Mouse (Mus musculus): ENCODE data around the gene Fam129c.

Fam129c gene

DNA sequence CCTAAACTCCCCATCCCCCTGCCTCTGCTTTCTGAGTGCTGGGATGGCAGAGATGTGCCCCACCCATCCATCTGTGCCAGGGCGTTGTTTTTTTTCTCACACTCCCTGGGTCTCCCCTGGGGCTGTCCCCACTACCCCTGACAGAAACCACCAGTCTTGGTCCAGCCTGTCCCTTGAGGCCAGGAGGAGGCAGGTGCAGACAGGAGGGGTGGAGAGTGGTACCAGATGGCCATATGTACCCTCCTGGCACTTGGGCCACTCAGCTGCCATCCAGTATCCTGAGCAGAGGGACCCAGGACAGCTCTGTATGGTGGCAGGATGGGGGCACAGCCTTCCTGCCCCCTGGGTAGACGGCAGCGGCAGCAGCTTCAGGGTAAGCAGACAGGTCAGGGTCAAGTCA is at the start of gene Fam129c:
Gene Fam129c, plus strand, starts transcription at position 198 of the 400 bp plus-strand sequence.
- no peak for DNase-seq (ENCODE audit: low spot score)

DNA sequence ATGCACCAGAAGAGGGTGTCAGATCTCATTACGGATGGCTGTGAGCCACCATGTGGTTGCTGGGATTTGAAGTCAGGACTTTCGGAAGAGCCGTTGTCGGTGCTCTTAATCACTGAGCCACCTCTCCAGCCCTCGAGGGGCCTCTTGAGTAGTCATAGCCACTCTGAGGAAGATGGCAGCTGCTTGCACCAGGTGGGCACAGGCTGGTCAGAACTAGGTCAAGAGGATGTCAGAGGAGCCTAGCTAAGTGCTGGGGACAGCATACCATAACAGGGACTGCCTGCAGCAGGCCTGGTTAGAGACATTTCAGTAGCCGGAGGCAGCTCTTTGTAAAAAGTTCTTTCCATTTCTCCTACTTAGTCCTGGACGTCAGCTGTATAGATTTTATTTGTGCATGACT is 46.7 kb upstream of the Fam129c start:
- no peak for DNase-seq (ENCODE audit: low spot score)

DNA sequence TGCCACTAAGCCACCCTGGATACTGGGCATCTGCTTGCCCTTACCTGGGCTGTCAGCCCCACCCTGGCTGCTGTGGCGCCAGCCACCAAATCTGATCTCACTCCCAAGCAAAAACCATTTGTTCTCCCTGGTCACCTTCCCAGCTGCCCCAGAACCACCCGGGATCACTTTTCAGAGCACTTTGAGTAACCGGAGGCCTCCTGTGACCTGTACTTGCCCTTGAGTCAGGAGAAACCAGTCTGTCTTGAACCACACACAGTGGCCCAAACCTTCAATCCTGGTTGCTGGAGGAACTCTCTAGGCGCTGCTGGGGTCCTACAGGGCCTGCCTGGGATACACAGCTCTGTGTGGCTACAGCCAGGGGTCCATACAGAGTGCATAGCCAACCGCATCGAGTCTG is 44.7 kb upstream of the Fam129c start:
- no peak for DNase-seq (ENCODE audit: low spot score)

DNA sequence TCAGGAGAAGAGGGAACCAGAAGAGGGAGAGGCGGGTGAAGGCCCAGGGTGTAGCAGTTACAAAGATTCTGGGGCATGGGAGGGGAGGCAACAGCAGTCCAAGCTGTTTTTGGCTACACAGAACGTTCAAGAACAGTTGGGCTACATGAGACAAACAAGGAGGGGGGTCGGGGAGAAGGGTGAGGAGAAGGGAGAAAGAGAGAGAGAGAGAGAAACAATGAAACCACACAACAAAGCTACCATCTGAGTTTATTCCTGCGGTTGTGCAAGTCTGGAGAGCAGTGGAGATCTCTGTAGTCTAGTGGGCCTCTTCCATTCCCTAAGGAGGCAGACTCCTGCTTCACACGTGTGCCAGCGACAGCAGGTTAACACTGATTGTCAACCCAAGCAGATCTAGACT is 43.4 kb upstream of the Fam129c start:
- no peak for DNase-seq (ENCODE audit: low spot score)

DNA sequence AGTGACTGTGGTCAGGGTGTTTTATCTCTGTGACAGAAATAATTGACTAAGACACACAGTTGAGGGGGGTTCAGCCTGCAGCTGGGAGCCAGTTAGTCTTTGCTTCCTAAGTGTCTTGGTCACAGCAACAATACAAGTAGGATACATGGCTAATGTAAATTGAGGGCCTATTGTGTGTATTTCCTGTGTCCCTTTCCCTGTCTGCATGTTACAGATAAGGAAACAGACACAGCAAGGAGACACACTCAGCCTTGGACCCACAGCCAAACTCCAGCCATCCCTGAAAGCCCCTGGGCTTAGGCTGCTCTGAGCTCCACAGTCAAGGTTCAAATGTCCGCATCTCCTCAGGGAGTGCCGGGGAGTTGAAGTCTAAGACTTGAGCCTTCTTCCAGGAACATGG is 42.8 kb upstream of the Fam129c start:
- DNase-seq (ENCODE audit: low spot score): no peak

DNA sequence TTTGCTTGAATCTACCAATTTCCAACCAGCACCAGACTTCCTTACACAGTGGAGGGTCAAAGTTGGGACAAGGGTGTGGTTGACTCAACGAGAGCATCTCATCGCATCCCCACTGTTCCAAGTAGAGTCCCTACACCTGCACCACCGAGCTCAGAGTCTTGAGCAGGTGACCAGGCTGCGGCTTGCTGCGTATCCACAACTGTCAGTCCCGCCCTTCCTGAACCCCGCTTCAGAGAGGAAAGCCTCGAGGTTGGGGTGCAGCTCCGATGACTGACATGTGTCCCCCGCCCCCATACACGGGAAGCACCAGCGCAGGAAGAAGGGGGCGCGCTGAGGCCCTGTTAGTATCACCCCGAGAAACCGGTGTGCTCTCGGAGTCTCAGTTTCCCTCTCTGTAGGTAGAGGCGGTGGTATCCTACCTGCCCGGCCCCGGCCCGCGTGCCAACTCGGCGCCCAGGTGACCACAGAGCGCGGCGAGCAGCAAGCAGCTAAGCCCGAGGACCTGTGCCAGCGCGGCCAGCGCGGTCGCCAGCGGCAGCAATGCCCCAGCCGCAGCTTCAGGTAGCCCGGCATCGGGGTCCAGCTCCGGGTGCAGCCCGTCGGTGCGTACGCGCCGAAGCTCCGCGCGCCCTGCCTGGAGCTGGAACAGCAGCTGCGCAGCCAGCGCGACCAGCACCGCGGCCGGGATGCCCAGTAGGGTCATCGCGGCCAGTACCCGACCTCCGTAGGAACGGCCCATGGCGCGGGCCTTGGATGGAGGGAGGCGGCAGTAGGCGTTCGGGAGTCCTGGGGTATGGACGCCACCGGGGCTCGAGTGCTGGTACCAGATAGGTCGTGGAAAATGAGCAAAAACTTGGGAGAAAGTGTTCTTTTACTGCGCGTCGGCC is 39.1 kb upstream of the Fam129c start, which contains the start of gene Tmem221:
Gene Tmem221, minus strand, starts transcription at position 801 of the 887 bp plus-strand sequence.
- no peak for DNase-seq (ENCODE audit: low spot score)

DNA sequence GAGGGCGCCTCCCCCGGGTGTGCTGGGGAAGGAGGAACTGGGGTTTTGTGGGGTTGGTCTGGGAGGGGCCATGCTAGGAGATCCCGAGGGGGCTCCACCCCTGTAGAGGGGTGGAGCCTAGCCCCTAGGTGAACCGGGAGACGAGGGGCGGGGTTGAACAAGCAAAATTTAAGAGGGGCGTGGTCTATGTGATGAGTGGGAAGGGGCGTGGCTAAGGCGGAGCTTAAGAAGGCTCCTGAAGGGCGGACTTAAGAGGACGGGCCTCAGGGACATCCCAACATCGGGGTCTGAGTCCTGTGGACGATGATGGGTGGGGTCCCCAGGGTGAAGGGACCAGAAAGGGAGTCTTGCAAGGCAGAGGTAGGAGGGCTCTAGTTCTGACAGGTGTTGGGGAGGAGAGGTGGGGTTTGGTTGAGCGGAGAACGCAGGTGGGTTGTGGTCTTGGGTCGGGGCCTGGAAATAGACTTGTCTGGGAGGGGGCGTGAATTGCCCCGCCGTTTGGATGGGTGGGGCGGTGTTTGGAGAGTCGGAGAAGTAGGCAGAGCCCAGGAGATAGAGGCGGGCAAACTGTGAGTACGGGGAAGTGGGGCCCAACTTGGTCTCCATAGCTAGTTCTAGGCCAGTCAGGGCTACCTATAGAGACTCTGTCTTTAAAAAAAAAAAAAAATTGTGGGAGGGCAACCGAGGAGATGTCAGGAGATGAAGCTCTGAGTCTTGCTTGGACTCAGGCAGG is 38.3 kb upstream of the Fam129c start:
- DNase-seq (ENCODE audit: low spot score): no peak

DNA sequence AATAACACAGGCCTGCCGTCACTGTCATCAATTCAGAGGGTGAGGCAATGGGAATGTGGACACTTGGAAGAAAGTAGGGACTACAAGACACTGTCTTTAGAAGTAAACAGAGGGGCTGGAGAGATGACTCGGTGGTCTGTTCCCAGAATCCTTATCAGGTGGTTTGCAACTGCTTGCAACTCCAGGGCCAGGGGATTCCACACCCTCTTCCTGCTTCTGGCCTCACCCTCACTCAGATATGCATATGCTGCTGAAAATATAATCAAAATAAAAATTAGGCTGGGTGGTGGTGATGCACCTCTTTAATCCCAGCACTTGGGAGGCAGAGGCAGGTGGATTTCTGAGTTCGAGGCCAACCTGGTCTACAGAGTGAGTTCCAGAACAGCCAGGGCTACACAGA is 37.4 kb upstream of the Fam129c start:
- DNase-seq (ENCODE audit: low spot score): no peak

DNA sequence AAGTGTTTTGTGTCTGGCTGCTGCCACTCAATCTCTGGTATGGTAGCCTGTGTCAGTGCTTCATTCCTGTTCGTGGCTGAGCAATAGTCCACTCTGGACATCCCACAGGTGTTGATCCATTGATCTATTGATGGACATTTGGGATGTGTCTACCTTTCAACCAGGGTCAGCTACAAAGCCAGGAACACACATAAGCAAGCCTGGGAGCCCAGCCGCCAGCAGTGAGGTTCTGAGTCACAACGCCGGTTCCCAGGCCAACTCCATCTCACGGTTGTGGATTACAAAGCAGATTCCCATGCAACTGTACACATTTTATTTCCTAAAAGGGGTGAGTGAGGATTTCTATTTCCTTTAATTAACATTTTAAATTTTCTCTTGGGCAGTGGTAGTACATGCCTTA is 36.7 kb upstream of the Fam129c start:
- DNase-seq (ENCODE audit: low spot score): no peak

DNA sequence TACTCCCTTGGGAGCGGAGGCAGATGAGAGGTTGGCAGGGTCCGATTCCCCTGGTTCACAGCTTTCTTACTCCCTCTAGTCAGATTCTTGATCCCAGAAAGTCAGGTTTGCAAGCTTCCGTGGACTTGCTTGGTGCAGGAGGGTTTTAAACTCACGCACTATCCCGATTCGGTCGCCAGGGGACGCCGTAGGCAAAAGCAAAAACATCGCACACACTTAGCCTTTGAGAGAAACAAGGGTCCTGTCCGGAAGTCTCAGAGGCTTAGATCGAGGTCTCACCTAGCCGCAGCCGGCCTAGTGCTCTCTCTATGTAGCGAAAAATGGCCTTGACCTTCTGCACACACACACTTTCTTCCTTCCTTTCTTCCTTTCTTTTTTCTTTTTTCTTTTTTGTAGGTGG is 36.0 kb upstream of the Fam129c start:
- no peak for DNase-seq (ENCODE audit: low spot score)

DNA sequence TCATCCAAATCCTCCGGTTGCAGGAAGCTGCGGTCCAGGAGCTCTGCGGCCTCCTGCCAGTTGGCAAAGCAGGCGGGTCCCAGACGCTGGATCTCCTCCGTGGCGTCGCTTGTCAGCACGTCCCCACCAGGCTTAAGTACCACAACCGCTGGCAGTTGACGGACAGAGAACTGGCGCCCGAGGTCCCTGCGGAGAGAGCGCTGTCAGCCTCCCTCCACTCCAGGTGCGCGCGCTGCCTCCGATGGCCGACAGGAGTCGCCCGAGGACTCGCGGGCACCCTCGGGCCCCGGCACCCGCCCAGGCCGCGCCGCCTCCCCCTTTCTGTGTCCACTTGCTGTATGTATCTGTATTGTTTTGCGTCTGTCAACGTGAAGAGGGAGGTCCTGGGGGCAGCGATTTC is 34.7 kb upstream of the Fam129c start:
- peak; percentile 75 for DNase-seq (ENCODE audit: low spot score)

DNA sequence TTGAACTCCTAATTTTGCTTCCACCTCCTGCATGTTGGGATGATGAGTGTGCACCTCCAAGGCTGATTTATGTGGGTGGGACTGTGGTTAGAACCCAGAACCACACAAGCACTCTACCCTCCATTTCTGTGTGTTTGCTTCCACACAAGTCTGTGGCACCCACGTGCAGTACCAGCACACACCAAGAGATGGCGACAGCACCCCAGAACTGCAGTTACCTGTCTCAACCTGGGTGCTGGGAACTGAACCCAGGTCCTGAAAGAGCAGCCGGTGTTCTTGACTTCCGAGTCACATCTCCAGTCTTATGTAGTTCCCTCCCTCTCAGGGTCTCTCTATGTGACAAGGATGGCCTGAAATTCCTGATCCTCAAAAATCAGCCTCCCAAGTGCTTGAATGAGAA is 33.5 kb upstream of the Fam129c start:
- DNase-seq (ENCODE audit: low spot score): no peak

DNA sequence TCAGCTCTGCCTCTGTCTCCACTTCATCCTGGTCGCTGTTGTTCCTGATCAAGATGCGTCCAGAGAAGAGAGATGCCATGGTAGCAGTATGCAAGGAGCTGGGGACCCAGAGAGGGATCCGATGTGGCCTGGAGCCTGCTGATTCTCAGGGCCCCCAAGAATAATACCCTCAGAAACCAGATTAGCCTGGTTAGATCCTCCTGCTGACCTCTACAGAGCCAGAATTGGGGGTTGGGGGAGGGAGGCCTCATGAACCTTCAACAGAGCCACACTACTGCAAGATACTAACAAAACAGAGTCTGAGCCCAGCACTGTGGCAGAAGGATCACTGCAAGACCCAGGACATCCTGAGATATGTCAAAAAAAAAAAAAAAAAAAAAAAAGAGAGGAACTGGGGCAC is 30.9 kb upstream of the Fam129c start, which contains the start of gene Nxnl1:
Gene Nxnl1, minus strand, starts transcription at position 101 of the 400 bp plus-strand sequence.
- DNase-seq (ENCODE audit: low spot score): no peak

DNA sequence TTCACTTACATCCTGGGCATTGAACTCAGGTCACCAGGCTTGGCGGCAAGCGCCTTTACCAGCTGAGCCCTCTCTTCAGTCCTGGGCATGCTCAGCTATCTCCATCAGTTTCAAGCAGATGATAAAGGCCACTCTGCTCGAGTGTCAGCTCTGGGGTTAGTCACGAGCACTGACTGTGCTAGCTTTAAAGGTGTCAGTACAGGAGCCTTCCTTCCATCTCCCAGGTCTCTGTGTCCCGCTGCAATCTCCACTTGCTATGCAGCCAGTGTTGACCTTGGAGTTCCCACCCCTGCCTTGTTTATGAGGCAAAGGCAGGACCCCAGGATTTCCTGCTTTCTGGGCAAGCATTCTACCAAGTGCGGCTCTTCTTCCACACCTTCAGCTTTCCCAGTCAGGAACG is 29.9 kb upstream of the Fam129c start:
- no peak for DNase-seq (ENCODE audit: low spot score)

DNA sequence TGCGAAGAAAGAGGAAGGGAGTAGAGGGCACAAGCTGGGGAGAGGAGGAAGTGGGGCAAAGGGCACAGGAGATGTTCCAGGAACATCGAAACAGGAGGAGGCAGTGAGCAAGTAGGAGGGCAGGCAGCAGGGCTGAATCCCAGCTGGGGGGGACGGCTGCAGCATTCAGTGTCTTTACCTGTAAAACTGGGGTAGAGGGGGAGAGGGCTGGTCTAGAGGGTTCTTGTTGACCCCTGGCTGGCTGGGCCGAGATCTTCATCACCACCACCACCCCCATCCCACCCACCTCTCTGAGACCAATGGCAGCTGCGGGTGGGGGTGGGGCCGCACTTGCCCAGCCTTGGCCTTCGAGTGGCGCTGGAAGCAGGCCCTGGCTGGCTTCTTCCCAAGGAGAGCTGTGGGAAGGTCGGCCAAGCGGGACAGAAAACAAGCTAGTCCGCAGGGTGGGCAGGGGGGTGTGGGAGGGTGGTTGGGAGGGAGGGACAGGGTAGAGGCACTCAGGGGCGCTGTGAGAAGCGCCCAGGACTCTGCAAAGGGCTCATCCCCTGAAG is 29.0 kb upstream of the Fam129c start, which contains the start of gene Slc27a1:
Gene Slc27a1, plus strand, starts transcription at position 496 of the 551 bp plus-strand sequence.
- DNase-seq (ENCODE audit: low spot score): peak; percentile 54

DNA sequence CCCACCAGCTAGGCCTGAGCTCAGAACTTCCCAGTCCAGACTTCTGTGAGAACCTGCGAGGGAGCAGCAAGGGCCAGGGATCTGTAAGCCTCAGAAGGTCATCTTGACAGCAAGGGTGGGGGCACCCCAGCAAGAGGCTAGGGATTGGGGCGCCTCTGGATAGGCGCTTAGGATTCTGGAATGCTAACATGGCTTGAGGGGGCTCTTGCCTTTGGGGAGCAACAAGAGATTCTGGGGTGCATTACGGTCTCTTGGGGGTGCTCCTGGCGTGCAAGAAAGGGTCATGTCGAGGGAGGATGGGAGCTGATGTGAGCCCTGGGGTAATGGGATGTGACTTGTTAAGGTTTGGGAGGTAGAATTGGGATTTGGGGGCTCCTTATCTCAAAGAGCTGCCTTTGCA is 28.5 kb upstream of the Fam129c start:
- DNase-seq (ENCODE audit: low spot score): no peak

DNA sequence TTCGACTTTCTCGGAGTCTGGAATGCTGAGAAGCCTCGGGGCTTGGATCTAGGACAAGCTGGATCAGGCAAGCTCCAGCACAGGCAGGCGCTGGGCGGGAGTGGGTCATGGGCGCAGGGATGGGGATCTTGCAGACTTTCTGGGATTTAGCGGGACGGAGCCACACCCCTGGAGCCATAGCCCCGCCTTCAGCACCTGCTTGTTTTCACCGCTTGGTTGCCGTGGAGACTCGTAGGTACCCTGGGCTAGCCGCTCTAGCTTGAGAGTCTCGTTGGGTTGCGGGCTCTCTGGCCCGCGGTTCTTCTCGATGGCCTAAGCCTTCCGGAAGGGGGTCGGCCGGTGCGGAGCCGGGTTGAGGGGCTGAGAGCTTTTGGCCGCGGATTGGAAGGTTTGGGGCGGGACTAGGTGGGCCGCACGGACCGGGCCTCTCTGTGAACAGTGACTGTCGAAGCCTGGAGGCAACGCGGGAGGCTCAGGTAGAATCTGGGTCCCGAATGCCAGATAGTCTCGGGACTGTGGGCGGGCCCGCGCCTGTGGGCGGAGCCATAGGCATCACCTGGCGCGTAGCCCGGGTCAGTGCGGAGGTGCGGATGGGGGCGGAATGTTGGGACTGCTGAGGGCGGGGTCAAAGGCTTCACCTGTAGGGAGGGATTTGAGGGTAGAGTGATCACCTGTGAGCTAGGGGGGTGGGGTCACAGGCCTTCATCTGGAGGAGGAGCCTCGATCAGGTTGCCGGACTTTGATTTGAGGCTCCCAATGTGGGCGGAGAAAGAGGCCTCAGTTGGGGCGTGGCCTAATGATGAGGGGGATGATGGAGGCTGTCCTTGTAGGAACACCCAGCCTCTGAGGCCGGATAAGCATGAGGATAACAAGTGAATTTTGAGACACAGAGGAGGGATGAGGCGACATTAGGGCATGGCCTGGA is 27.8 kb upstream of the Fam129c start:
- peak; percentile 83 for DNase-seq (ENCODE audit: low spot score)

DNA sequence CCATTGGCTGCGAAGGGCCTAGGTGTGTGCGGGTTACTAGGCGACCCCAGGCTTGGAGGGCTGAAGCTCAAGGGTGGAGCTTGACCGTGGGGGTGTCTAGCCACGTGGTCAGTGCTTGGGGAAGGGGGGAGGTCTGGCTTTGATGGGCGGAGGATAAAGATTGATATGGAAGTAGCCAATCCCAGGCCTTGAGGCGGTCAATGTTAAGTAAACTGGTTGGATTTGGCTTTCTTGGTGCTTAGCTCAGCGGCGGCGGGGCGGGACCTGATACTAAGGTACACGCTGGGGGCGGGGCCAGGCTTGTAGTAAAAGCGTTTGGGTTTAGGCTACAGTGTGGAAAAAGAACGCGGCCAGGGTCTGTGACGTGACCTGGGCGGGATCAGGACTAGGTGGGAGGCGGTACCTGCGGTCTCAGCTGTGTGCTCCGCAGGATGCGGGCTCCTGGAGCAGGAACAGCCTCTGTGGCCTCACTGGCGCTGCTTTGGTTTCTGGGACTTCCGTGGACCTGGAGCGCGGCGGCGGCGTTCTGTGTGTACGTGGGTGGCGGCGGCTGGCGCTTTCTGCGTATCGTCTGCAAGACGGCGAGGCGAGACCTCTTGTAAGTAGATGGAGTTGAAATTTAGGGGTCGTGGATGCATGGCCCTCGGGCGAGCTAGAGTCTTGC is 27.0 kb upstream of the Fam129c start:
- peak; percentile 78 for DNase-seq (ENCODE audit: low spot score)

DNA sequence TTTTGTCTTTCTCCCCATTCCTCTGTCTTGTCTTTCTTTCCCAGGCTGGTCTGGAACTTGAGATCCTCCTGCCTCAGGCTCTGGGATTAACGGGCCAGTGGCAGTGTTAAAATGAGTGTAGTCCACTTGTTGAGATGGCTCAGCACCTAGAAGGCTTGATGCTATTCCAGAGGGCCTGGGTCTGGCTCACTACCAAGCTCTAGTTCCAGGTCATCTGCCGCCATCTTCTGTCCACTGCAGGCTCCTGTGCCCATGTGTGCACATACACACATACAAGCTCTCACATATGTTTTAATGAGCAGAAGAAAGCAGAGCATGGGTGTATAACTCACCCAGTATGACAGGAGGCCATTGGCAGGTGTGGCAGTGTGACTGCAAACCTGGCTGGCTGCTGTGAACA is 25.4 kb upstream of the Fam129c start:
- DNase-seq (ENCODE audit: low spot score): no peak

DNA sequence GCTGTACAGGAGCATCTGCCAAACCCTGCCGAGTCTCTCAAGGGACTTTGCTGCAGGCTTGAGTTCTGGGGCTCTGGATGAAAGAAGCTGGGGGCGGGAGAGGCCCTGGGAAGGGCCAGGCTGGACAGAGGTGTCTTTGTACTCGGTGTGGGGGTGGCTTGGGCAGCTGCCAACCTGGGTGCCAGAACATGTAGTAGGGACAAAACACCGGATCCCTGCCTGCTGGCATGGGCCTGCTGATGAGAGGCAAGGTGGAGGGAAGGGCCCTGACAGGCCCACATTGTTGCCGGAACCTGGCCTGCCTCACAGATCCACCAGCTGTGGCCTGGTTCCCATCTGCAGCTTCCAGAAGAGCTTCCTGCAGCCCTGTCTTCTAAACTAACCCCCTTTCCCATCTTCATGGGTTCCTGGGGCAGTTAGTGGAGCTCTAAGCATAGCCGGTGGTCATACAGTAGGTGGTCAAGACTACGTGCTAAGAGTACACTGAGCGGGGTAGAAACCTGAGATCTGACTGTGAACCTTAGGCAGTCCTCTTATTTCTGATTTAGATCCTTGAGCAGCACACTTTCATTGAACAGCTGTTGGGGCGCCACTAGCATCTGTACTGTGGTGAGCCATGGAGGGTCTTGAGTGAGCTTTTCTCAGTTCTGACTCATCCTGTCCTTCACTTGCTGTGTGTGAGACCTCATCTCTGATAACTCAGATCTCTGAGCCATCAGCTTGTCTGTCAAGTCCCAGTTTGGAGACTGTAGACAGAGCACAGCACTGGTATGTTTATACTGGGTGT is 24.4 kb upstream of the Fam129c start:
- DNase-seq (ENCODE audit: low spot score): no peak

All from ovary, postnatal 10 days (tissue).